Mouse (Mus musculus) heart, adult 2 months (tissue): ENCODE measurements at regions not wholly inside any gene's neighbourhood (a gene's known extent, or its start where the extent isn't known, plus 50 kb on each side); places are given as distances from the start of the nearest gene placed in this dataset.

Source experiments
- CTCF ChIP-seq: fragments of 200-600 bp; IDR thresholded peaks from 2 replicates; pipeline ENCODE4 v1.8.1; 2022; ENCODE audit warnings: antibody characterized with exemption, mild to moderate bottlenecking, moderate library complexity
- EP300 ChIP-seq: fragments of 200-500 bp; IDR thresholded peaks from 2 replicates; pipeline ENCODE4 v1.6.1; 2011; ENCODE audit warnings: low read depth, low read length, control low read depth; ENCODE audit not compliant: insufficient read depth
- POLR2A ChIP-seq: fragments of 200-500 bp; IDR thresholded peaks from 2 replicates; pipeline ENCODE4 v1.6.1; 2011; ENCODE audit warnings: mild to moderate bottlenecking, low read depth, low read length, control low read depth; ENCODE audit not compliant: insufficient read depth

- no peak for TF ChIP-seq POLR2A
- no peak for TF ChIP-seq CTCF
- TF ChIP-seq EP300 = no peak
Observed at GRCm38 (mm10) chrX:11929448-11929847, 230.7 kb downstream of the Bcor start.
